Mouse (Mus musculus): ENCODE data around the gene Bcl2. TPM values are rescaled to one million over a fixed set of nuclear protein-coding genes. Genes with fewer than 3 reads are reported as not detected.

The Bcl2 gene
- total and polyA plus RNA-seq, 3 experiments = 1.2 to 4.9 (median 2.9) TPM

DNA sequence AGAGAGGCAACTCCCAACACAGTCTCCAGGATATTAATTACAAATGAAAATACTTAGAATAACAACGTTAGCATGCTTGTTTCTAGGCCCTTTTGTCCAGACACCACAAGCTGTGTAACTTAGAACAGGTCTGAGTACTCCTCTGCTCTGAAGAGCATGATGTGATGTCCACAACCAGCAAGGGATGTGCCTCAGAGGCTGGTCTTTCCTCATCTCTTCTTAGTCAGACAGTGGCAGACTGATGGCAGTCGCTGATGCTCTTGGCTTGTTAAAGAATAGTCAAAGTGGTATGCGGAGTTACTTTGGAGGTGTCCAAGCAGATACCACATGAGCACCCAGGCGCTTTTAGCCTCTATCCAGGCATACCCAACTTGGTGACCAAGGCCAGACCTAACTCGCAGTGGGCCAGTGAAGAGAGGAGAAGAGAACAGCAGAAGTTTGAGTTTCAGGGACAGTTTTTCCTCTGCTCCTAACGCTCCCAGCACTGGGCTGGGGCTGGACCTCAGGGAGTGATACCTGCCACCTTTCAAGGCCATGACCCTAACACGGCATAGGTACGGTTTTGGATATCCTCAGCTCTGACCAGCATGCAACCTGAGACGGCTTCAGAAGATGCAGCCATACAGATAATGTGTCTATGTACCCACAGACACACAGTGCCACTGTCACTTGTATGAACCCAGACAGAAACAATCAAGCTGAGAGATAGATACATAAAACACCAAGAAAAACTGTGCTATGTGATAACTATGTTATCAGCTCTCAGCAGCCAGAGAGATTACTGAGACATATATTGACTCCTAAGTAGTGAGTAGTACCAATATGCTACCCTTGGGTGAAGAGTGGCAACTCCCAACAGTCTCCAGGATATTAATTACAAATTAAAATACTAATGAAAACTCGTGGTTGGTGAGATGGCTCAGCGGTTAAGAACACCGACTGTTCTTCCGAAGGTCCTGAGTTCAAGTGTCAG lies 1.3 kb upstream of the Bcl2 start:
- DNase-seq (ENCODE audit: low spot score) (no peak), ATAC-seq (ENCODE audit: extremely low read depth, insufficient number of reproducible peaks, low FRiP score, poor library complexity, severe bottlenecking) (peak; percentile 29; the same call in 1 of the 2 replicates)
- peaks cover 15% of the 10 kb centered on the region; the same call in 1 of the 2 replicates for H3K27me3 ChIP-seq (ENCODE audit: insufficient read depth, low read length)
- peaks cover 5% of the 10 kb centered on the region for H3K36me3 ChIP-seq (replicated peaks)
- peaks cover 3% of the 10 kb centered on the region for H3K9me3 ChIP-seq (replicated peaks)
- peaks cover 40% of the 10 kb centered on the region for H3K4me1 ChIP-seq (ENCODE audit: insufficient read depth, low read depth, low read length)
- H3K4me3 ChIP-seq (ENCODE audit: low read depth, low read length) = no peak overlapping the region
- TF ChIP-seq CTCF (IDR thresholded peaks at IDR 0.05; ENCODE audit: low read depth, low read length) = no peak
- 0 out of 2 replicates have a peak, but pooled peaks have one; percentile 12 for TF ChIP-seq TAL1 (conservative IDR thresholded peaks at IDR 0.05; ENCODE audit: low read depth, low read length)
- TF ChIP-seq GATA1 (IDR thresholded peaks at IDR 0.05; ENCODE audit: borderline replicate concordance, low read length) = no peak
- no peak for TF ChIP-seq POLR2AphosphoS5 (IDR thresholded peaks at IDR 0.05; ENCODE audit: insufficient replicate concordance, low read depth, low read length)
- TF ChIP-seq GATA2 (IDR thresholded peaks at IDR 0.05; ENCODE audit: borderline replicate concordance, low read depth, low read length) = no peak

DNA sequence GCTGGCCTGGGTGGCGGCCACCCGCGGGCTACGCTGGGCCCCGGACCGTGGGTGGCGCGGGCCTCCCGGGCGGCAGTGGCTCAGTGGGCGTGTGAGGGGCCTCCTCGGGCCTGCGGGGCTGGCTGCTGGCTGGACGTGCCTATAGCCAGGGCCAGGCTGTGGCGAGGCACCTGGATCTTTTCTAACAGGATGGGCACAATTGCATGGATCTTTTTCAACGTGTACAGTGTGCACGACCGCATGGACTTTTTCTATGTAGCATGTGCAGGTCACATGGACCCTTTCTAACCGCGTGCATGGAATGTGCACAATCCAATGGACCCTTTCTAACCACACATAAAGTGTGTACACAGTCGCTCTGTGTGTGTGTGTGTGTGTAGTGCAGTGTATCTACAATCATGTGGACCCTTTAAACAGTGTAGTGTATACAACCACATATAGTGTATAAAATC lies 482 bp upstream of the Bcl2 start:
- Histone ChIP-seq H3K36me3 (replicated peaks) (peaks cover 5% of the 10 kb centered on the region), H3K27me3 (ENCODE audit: insufficient read depth, low read length) (peaks cover 15% of the 10 kb centered on the region; the same call in 1 of the 2 replicates), H3K4me1 (ENCODE audit: insufficient read depth, low read depth, low read length) (peaks cover 45% of the 10 kb centered on the region), H3K9me3 (replicated peaks) (peaks cover 3% of the 10 kb centered on the region), H3K4me3 (ENCODE audit: low read depth, low read length) (peak overlapping the region; percentile 77)
- TF ChIP-seq POLR2AphosphoS5 (IDR thresholded peaks at IDR 0.05; ENCODE audit: insufficient replicate concordance, low read depth, low read length) (no peak), CTCF (IDR thresholded peaks at IDR 0.05; ENCODE audit: low read depth, low read length) (no peak), TAL1 (conservative IDR thresholded peaks at IDR 0.05; ENCODE audit: low read depth, low read length) (no peak), GATA1 (IDR thresholded peaks at IDR 0.05; ENCODE audit: borderline replicate concordance, low read length) (no peak), GATA2 (IDR thresholded peaks at IDR 0.05; ENCODE audit: borderline replicate concordance, low read depth, low read length) (no peak)
- DNase-seq (ENCODE audit: low spot score) (no peak), ATAC-seq (ENCODE audit: extremely low read depth, insufficient number of reproducible peaks, low FRiP score, poor library complexity, severe bottlenecking) (peak; percentile 10)

DNA sequence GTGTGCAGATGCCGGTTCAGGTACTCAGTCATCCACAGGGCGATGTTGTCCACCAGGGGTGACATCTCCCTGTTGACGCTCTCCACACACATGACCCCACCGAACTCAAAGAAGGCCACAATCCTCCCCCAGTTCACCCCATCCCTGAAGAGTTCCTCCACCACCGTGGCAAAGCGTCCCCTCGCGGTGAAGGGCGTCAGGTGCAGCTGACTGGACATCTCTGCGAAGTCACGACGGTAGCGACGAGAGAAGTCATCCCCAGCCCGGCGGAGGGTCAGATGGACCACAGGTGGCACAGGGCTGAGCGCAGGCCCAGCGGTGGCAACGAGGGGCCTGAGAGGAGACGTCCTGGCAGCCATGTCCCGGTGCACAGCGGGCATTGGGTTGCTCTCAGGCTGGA lies 1.7 kb downstream of the Bcl2 start:
- TF ChIP-seq CTCF (IDR thresholded peaks at IDR 0.05; ENCODE audit: low read depth, low read length) (peak; percentile 13; the same call in 1 of the 2 replicates), GATA1 (IDR thresholded peaks at IDR 0.05; ENCODE audit: borderline replicate concordance, low read length) (no peak)
- peak; percentile 25 for DNase-seq (ENCODE audit: low spot score)
- H3K4me3 ChIP-seq (ENCODE audit: low read depth, low read length) = peak overlapping the region; percentile 42; the same call in 1 of the 2 replicates
- peaks cover 5% of the 10 kb centered on the region for H3K36me3 ChIP-seq (replicated peaks)
- H3K9me3 ChIP-seq (replicated peaks) = peaks cover 3% of the 10 kb centered on the region
- H3K27me3 ChIP-seq (ENCODE audit: insufficient read depth, low read length) = peaks cover 15% of the 10 kb centered on the region; the same call in 1 of the 2 replicates
- ATAC-seq (ENCODE audit: extremely low read depth, insufficient number of reproducible peaks, low FRiP score, poor library complexity, severe bottlenecking) = no peak
- H3K4me1 ChIP-seq (ENCODE audit: insufficient read depth, low read depth, low read length) = peaks cover 45% of the 10 kb centered on the region

DNA sequence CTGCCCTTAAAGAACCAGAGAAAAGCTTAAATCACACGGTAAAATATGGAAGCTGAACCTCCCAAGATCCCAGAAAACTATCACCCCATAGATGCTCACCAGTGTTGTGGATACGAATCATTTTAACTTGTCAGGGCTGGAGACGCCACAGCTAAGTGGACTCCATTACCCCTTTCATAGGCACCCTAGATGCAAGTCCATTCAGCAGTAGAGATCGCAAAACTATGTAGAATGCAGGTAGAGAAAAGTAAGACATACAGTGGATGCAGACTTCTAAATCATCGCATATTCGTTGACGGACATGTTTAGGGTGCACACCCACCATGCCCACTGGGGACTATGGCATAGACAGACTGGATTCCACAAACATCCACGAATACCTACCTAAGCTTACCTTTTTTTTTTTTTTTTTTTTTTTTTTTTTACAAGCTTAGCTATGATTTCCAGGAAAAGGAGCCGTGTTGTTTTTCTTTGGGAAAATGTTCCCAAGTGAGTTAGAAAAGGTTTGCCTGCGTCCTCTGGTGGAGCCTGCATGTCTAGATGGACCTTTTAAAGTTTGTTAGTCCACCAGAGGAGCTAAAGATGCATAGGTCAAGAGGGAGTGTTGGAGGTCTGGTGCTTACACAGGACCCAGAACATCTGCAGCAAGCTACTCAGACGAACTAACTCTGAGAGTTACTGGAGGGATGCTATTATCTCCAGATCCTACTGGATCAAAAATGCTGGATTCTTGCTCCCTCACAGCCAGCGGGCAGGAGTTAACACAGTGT lies 2.5 kb downstream of the Bcl2 start:
- no peak for TF ChIP-seq TAL1 (conservative IDR thresholded peaks at IDR 0.05; ENCODE audit: low read depth, low read length)
- TF ChIP-seq POLR2AphosphoS5 (IDR thresholded peaks at IDR 0.05; ENCODE audit: insufficient replicate concordance, low read depth, low read length) = no peak
- no peak for TF ChIP-seq GATA1 (IDR thresholded peaks at IDR 0.05; ENCODE audit: borderline replicate concordance, low read length)
- no peak for TF ChIP-seq CTCF (IDR thresholded peaks at IDR 0.05; ENCODE audit: low read depth, low read length)
- TF ChIP-seq GATA2 (IDR thresholded peaks at IDR 0.05; ENCODE audit: borderline replicate concordance, low read depth, low read length) = no peak
- no peak for ATAC-seq (ENCODE audit: extremely low read depth, insufficient number of reproducible peaks, low FRiP score, poor library complexity, severe bottlenecking)
- peaks cover 3% of the 10 kb centered on the region for H3K9me3 ChIP-seq (replicated peaks)
- peaks cover 45% of the 10 kb centered on the region for H3K4me1 ChIP-seq (ENCODE audit: insufficient read depth, low read depth, low read length)
- peaks cover 5% of the 10 kb centered on the region for H3K36me3 ChIP-seq (replicated peaks)
- DNase-seq (ENCODE audit: low spot score) = no peak
- no peak overlapping the region for H3K4me3 ChIP-seq (ENCODE audit: low read depth, low read length)
- peaks cover 21% of the 10 kb centered on the region; the same call in 1 of the 2 replicates for H3K27me3 ChIP-seq (ENCODE audit: insufficient read depth, low read length)

DNA sequence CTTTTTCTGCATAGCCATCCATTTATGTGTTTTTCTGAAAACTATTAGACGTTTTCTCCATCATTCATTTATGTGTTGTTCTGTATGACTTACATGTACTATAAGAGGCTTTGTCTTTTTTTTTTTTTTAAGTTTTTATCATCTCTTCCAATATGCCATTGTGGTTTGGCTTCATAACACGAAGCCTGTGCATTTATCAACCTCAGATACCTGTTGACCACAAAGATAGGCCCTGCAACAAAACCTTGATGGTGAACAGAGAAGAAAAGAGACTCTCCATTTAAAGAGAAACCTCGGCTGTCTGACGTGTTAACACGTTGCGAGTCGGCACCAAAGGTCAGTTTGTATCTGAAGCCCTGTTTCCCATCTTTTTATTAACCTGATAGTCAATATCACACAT lies 3.9 kb downstream of the Bcl2 start:
- ATAC-seq (ENCODE audit: extremely low read depth, insufficient number of reproducible peaks, low FRiP score, poor library complexity, severe bottlenecking) = peak; percentile 31; the same call in 1 of the 2 replicates
- Histone ChIP-seq H3K9me3 (replicated peaks) (peaks cover 3% of the 10 kb centered on the region), H3K4me3 (ENCODE audit: low read depth, low read length) (no peak overlapping the region), H3K36me3 (replicated peaks) (peaks cover 5% of the 10 kb centered on the region), H3K4me1 (ENCODE audit: insufficient read depth, low read depth, low read length) (peaks cover 37% of the 10 kb centered on the region), H3K27me3 (ENCODE audit: insufficient read depth, low read length) (peaks cover 21% of the 10 kb centered on the region; the same call in 1 of the 2 replicates)
- DNase-seq (ENCODE audit: low spot score) = no peak
- TF ChIP-seq GATA1 (IDR thresholded peaks at IDR 0.05; ENCODE audit: borderline replicate concordance, low read length) = no peak
- no peak for TF ChIP-seq CTCF (IDR thresholded peaks at IDR 0.05; ENCODE audit: low read depth, low read length)
- TF ChIP-seq TAL1 (conservative IDR thresholded peaks at IDR 0.05; ENCODE audit: low read depth, low read length) = no peak
- no peak for TF ChIP-seq GATA2 (IDR thresholded peaks at IDR 0.05; ENCODE audit: borderline replicate concordance, low read depth, low read length)
- TF ChIP-seq POLR2AphosphoS5 (IDR thresholded peaks at IDR 0.05; ENCODE audit: insufficient replicate concordance, low read depth, low read length) = no peak

Measured in G1E (cell line).